Mouse (Mus musculus) layer of hippocampus, adult 2 months (tissue): ENCODE data around the gene Eif4b. TPM values are rescaled to one million over a fixed set of nuclear protein-coding genes. Genes with fewer than 3 reads are reported as not detected.

ENCODE experiments used
- DNase-seq, 2 experiments: peaks; one replicate each; pipeline ENCODE4 v3.0.0; 2022; ENCODE audit warnings: low spot score in 2 of 2
- H3K27ac ChIP-seq: fragments of 200-600 bp; 2 replicates; pipeline ENCODE4 v1.8.1; 2022
- H3K4me3 ChIP-seq: fragments of 200-600 bp; 2 replicates; pipeline ENCODE4 v1.8.1; 2022; ENCODE audit warnings: mild to moderate bottlenecking
- CTCF ChIP-seq: fragments of 200-600 bp; conservative IDR thresholded peaks from 2 replicates; pipeline ENCODE4 v1.8.1; 2022; ENCODE audit warnings: antibody characterized with exemption, mild to moderate bottlenecking, moderate library complexity
- total RNA-seq, 2 experiments: library from RNA; stranded (reverse); gene quantifications; 2 replicates each; pipeline ENCODE4 v1.2.3; 2021

The Eif4b gene
- total RNA-seq, 2 experiments from 2014 or later = 196 to 199 TPM

GRCm38 (mm10) chr15:102107689-102108573, 34.4 kb downstream of the Eif4b start:
- DNase-seq = peak; percentile 61 to 72
- Histone ChIP-seq H3K27ac (no peak overlapping the region), H3K4me3 (no peak overlapping the region)
- TF ChIP-seq CTCF = peak; percentile 94

DNA sequence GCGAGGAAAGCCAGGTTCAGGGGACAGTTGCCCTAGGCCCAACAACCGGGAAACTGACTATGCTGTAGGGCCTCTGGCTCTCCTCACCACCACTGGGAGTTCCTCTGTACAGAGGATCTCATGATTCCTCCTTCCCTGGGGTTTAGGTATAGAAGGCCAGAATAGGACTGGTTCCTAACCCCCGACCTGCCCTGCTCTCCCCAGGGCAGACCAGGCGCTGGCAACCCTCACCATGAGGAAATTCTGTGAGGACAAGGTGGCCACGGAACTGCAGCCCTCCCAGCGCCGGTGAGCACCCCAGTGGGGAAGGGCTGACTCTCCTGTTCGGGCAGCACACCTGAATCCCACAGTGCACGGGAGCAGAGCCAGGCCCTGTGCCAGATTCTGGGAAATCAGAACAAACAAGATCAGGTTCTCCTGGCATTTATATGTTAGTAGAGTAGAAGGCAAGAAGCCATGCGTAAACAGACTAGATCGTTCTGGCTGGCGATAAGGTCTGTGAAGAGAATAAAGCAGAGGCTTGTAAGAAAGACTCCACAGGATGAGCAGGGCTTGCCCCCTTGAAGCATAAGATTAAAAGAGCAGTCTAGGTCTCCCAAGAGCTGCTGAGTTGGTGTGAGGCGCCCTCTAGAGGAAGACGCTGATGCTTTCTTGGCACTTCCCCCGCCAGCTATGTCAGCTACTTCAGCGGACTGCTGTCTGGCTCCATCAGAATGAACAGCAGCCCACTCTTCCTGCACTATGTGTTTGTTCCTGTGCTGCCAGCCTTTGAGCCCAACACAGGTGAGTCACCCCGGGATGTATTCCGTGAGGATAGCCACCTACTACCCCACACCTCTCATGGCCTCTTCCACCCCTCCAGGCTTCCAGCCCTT, 35.3 kb downstream of the Eif4b start:
- Histone ChIP-seq H3K4me3 (no peak overlapping the region), H3K27ac (no peak overlapping the region)
- peak; percentile 81 to 82 for DNase-seq
- TF ChIP-seq CTCF = peak; percentile 91

DNA sequence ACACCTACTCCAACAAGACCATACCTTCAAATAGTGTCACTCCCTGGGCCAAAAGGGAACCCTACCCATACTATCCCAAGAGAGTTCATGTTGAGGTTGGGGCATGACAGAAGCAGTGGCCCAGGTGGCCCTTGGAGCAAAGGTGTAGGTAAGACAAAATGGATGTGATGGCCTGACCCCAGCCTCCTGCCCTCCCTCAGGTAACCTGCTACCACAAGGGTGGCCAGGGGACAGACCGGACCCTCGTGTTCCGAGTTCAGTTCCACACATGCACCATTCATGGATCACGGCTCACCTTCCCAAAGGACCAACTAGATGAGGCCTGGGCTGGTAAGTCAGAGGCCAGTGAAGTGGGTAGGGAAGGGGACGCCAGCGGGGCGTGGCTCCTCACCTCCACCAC, 36.7 kb downstream of the Eif4b start:
- H3K27ac ChIP-seq = no peak overlapping the region
- TF ChIP-seq CTCF = no peak
- no peak for DNase-seq
- no peak overlapping the region for H3K4me3 ChIP-seq

DNA sequence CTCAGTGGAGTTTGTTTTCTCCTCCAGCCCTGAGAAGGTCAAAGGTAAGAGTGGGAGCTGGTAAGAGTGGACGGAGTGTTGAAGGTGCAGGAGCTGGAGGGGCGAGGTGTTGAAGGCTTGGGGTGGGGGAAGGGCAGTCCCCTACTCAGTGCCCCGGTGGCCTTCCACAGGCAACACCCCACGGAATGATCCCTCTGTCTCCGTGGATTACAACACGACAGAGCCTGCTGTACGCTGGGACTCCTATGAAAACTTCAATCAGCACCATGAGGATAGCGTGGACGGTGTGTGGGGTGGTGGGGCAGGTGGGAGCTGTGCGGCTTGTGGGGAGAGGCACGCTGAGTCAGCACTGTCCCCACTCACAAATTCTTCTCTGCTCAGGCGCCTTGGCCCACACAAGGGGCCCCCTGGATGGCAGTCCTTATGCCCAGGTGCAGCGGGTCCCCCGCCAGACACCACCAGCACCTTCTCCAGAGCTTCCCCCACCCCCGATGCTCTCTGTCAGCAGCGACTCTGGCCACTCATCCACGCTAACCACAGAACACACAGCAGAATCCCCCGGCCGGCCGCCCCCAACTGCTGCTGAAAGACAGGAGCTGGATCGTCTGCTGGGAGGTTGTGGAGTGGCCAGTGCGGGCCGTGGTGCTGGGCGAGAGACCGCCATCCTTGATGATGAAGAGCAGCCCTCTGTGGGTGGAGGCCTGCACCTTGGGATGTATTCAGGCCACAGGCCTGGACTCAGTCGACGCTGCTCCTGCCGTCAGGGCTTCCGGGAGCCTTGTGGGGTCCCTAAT, 37.3 kb downstream of the Eif4b start:
- H3K27ac ChIP-seq = no peak overlapping the region
- DNase-seq = no peak
- no peak overlapping the region for H3K4me3 ChIP-seq
- no peak for TF ChIP-seq CTCF

GRCm38 (mm10) chr15:102111495-102111829, 37.9 kb downstream of the Eif4b start:
- Histone ChIP-seq H3K4me3 (no peak overlapping the region), H3K27ac (no peak overlapping the region)
- TF ChIP-seq CTCF = no peak
- DNase-seq = no peak

- no peak for TF ChIP-seq CTCF
- H3K27ac ChIP-seq = no peak overlapping the region
- H3K4me3 ChIP-seq = no peak overlapping the region
- DNase-seq = no peak
Observed at GRCm38 (mm10) chr15:102112181-102112580, 38.6 kb downstream of the Eif4b start.

DNA sequence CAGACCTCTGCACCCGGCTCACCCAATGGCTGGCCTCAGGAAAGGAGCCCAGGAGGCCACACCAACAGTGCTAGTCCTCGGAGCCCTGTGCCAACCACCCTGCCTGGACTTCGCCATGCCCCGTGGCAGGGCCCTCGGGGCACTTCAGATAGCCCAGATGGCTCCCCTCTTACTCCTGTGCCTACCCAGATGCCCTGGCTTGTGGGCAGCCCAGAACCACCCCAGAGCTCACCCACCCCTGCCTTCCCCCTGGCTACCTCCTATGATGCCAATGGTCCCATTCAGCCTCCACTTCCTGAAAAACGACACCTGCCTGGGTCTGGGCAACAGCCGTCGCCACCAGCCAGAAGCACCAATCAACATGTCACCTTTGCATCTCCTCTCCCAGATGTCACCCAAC, 39.3 kb downstream of the Eif4b start:
- Histone ChIP-seq H3K4me3 (no peak overlapping the region), H3K27ac (no peak overlapping the region)
- no peak for DNase-seq
- no peak for TF ChIP-seq CTCF

DNA sequence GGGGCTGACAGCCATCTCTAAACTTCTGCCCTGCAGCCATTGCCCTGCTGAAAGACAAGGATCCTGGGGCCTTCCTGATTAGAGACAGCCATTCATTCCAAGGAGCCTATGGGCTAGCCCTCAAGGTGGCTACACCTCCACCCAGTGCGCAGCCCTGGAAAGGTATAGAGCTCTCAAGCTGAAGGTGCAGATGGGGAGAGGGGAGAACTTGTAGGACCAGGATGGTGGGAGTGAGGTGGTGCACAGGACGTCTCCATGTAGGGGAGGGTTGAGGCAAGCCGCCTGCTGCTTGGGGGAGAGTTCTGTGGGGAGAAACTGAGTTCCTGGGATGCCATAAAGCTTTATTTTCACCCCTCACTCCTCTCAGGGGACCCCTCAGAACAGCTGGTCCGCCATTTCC, 40.1 kb downstream of the Eif4b start:
- no peak overlapping the region for H3K27ac ChIP-seq
- H3K4me3 ChIP-seq = no peak overlapping the region
- DNase-seq = no peak
- no peak for TF ChIP-seq CTCF

DNA sequence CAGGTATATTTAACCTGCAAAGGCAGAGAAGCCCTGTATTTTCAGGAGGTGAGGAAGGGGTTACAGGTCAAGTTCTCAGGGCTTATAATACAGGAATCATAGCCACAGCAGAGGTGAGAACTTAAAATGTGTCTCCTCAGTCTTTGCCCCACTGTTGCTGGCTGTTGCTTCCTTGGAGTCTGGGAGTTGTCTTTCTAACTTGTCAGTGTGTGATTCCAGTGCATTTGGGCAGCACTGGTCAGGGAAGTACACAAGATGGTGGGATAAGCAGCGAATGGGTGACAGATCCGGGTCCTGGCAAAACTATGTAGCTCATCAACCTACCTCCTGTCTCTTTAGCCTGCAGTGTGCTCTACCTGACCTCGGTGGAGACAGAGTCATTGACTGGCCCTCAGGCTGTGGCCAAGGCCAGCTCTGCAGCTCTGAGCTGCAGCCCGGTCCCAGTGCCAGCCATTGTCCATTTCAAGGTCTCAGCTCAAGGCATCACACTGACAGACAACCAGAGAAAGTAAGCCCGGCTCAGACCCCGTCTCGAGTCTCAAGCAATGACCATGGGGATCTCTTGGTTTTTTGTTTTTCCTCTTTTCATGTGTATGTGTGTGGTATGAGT, 41.2 kb downstream of the Eif4b start:
- Histone ChIP-seq H3K27ac (no peak overlapping the region), H3K4me3 (no peak overlapping the region)
- DNase-seq = no peak
- TF ChIP-seq CTCF = no peak

DNA sequence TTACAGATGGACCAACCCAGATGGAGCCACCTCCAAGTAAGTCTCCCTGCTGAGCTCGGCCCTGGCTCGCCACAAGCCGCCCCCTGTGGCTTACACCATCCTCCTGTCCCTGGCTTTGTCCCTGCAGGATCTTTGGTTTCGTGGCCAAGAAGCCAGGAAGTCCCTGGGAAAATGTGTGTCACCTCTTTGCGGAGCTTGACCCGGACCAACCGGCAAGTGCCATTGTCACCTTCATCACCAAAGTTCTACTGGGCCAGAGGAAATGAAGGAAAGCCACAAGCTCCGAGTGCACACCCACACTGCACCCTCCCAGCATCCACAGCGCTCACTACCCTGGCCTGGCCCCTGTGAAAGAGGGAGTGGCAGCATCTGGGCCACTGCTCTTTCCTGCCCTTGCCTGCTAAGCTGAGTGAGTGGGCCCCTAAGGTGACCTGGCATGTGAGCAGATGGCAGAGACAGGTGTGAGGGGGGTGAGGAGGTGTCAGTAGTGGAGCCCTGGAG, 42.2 kb downstream of the Eif4b start:
- Histone ChIP-seq H3K4me3 (no peak overlapping the region), H3K27ac (no peak overlapping the region)
- DNase-seq = no peak
- no peak for TF ChIP-seq CTCF

GRCm38 (mm10) chr15:102116753-102117415, 43.3 kb downstream of the Eif4b start:
- Histone ChIP-seq H3K27ac (no peak overlapping the region), H3K4me3 (no peak overlapping the region)
- DNase-seq = no peak
- TF ChIP-seq CTCF = no peak
